Mouse (Mus musculus): ENCODE data around the gene Xrcc3.
A peak's percentile ranks its signal among the peaks of the same experiment; 100 is the strongest.

The Xrcc3 gene

GRCm38 (mm10) chr12:111814769-111815762 lies 1.4 kb upstream of the Xrcc3 start:
- DNase-seq: no peak

- DNase-seq: no peak
Observed at GRCm38 (mm10) chr12:111813111-111813765, 435 bp downstream of the Xrcc3 start.

GRCm38 (mm10) chr12:111812611-111813010 lies 1.1 kb downstream of the Xrcc3 start:
- no peak for DNase-seq

- DNase-seq: no peak
Observed at GRCm38 (mm10) chr12:111812075-111812474, 1.6 kb downstream of the Xrcc3 start.

- peak; percentile 68 for DNase-seq
Observed at GRCm38 (mm10) chr12:111809762-111810161, 3.9 kb downstream of the Xrcc3 start.

- DNase-seq: no peak
Observed at GRCm38 (mm10) chr12:111808775-111809174, 4.9 kb downstream of the Xrcc3 start.

- no peak for DNase-seq
Observed at GRCm38 (mm10) chr12:111803538-111803937, 10.1 kb downstream of the Xrcc3 start.

GRCm38 (mm10) chr12:111800459-111801183 lies 13.1 kb downstream of the Xrcc3 start:
- DNase-seq: no peak

- no peak for DNase-seq
Observed at GRCm38 (mm10) chr12:111798493-111798892, 15.2 kb downstream of the Xrcc3 start.

GRCm38 (mm10) chr12:111797251-111797650 lies 16.4 kb downstream of the Xrcc3 start:
- no peak for DNase-seq

- DNase-seq: no peak
Observed at GRCm38 (mm10) chr12:111795180-111795895, 18.3 kb downstream of the Xrcc3 start.

GRCm38 (mm10) chr12:111794526-111795179 lies 19.0 kb downstream of the Xrcc3 start:
- DNase-seq: no peak

- DNase-seq: no peak
Observed at GRCm38 (mm10) chr12:111794102-111794501, 19.6 kb downstream of the Xrcc3 start.

- DNase-seq: no peak
Observed at GRCm38 (mm10) chr12:111791474-111792104, 22.1 kb downstream of the Xrcc3 start.

- no peak for DNase-seq
Observed at GRCm38 (mm10) chr12:111790631-111791030, 23.0 kb downstream of the Xrcc3 start.

- no peak for DNase-seq
Observed at GRCm38 (mm10) chr12:111790090-111790489, 23.6 kb downstream of the Xrcc3 start.

- no peak for DNase-seq
Observed at GRCm38 (mm10) chr12:111787015-111787414, 26.7 kb downstream of the Xrcc3 start.

GRCm38 (mm10) chr12:111785174-111785573 lies 28.5 kb downstream of the Xrcc3 start:
- DNase-seq: no peak

- DNase-seq: no peak
Observed at GRCm38 (mm10) chr12:111779544-111779943, 34.1 kb downstream of the Xrcc3 start.

- no peak for DNase-seq
Observed at GRCm38 (mm10) chr12:111777919-111778318, 35.8 kb downstream of the Xrcc3 start.

GRCm38 (mm10) chr12:111774845-111775244 lies 38.8 kb downstream of the Xrcc3 start:
- DNase-seq: no peak
